Mouse (Mus musculus): Measurements from ENCODE around the gene Olfr715b. TPM values are rescaled to one million over a fixed set of nuclear protein-coding genes. Genes with fewer than 3 reads are reported as not detected.
"Not testable (repeated sequence)": the region's sequence is repeated elsewhere in the genome, so short reads cannot be mapped to it uniquely, and the experiment has no call there.

Olfr715b gene
- not detected for total RNA-seq (2021)
- long read RNA-seq, experiment 1: 0 reads
- long read RNA-seq, experiment 2: 0 reads

DNA sequence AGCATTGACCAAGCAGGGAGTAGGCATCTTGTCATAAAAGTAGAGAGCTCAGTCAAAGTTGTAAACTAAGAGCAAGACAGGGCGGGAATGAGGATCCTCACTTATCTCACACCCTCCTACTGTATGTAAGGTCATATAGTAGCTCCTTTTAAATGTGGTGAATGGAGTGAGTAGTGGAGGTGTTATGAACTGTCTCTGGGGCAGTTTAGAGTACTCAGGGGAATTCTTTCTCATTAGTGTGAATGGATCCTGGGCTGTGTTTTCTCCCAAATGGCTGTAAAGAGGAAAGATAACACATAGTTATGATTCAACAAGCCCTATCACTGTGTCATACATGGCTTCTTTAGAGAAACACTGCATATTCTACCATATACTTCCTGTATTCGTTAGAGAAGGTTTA, at the start of gene Olfr715b:
Olfr715b (minus strand) TSS at position 101 of the 400 bp plus-strand sequence.
- DNase-seq: not testable (repeated sequence)

- not testable (repeated sequence) for DNase-seq
These were observed 27.9 kb upstream of the Olfr715b start, which contains the start of gene Olfr716 for GRCm38 (mm10) chr7:107138027-107138426. Gene Olfr716 (plus strand): TSS chr7:107138327.

DNA sequence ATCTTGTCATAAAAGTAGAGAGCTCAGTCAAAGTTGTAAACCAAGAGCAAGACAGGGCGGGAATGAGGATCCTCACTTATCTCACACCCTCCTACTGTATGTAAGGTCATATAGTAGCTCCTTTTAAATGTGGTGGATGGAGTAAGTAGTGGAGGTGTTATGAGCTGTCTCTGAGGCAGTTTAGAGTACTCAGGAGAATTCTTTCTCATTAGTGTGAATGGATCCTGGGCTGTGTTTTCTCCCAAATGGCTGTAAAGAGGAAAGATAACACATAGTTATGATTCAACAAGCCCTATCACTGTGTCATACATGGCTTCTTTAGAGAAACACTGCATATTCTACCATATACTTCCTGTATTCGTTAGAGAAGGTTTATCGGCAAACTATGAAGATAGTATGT, 20.8 kb upstream of the Olfr715b start, which contains the start of gene Olfr715:
Olfr715 (minus strand) TSS at position 101 of the 400 bp plus-strand sequence.
- DNase-seq: not testable (repeated sequence)

DNA sequence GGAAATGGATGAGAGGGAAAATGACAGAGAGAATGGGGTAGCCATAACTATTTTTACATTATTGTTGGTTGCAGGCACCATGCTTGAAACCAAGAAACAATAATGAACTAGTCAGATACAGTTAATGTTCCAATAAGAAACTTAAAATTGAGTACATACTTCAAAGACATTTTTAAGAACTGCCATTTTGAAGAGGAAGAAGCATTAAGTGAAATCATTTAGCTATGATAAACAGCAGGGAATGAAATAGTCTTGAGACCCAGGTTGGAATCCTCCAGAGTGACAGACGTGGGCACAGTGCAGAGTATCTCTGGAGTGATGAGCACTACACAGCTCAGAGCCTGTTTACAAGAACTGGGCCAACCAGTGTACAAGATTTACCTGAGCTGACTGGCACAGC, 17.2 kb downstream of the Olfr715b start, which contains the start of gene Olfr17:
Olfr17 (plus strand) TSS at position 301 of the 400 bp plus-strand sequence.
- DNase-seq: no peak

- no peak for DNase-seq
These were observed 39.5 kb downstream of the Olfr715b start, which contains the start of gene Olfr714 for GRCm38 (mm10) chr7:107070681-107071080. Gene Olfr714 (plus strand): TSS chr7:107070981.

Other genes starting within 250 kb of the Olfr715b start
- not detected for gene Olfr704, start 247.2 kb downstream of the Olfr715b start, total RNA-seq (2021)
- gene Olfr705, start 233.5 kb downstream of the Olfr715b start, total RNA-seq (2021): not detected
- not detected for gene Olfr706, start 222.2 kb downstream of the Olfr715b start, total RNA-seq (2021)
- not detected for gene Olfr707, start 209.1 kb downstream of the Olfr715b start, total RNA-seq (2021)
- gene Olfr1532-ps1, start 202.4 kb downstream of the Olfr715b start, total RNA-seq (2021): not detected
- gene Olfr709-ps1, start 178.2 kb downstream of the Olfr715b start, total RNA-seq (2021): not detected
- not detected for gene Olfr710, start 162.1 kb downstream of the Olfr715b start, total RNA-seq (2021)
- not detected for gene Olfr6, start 146.4 kb downstream of the Olfr715b start, total RNA-seq (2021)
- not detected for gene Olfr711, start 134.9 kb downstream of the Olfr715b start, total RNA-seq (2021)
- not detected for gene Olfr2, start 104.3 kb downstream of the Olfr715b start, total RNA-seq (2021)
- not detected for gene Olfr713, start 79.2 kb downstream of the Olfr715b start, total RNA-seq (2021)
- not detected for gene Olfr714, start 39.4 kb downstream of the Olfr715b start, total RNA-seq (2021)
- not detected for gene Olfr17, start 17.1 kb downstream of the Olfr715b start, total RNA-seq (2021)
- gene Olfr715, start 20.7 kb upstream of the Olfr715b start, total RNA-seq (2021): not detected
- not detected for gene Olfr716, start 28.0 kb upstream of the Olfr715b start, total RNA-seq (2021)
- gene Nlrp14, start 56.6 kb upstream of the Olfr715b start, total RNA-seq (2021): not detected
- gene Rbmxl2, start 99.1 kb upstream of the Olfr715b start, total RNA-seq (2021): not detected